Mouse (Mus musculus): Measurements from ENCODE around the gene Atpaf1. TPM values are rescaled to one million over a fixed set of nuclear protein-coding genes. Genes with fewer than 3 reads are reported as not detected.

The Atpaf1 gene
- polyA plus RNA-seq, 1 experiment from 2014 or later, result 51.4 TPM

DNA sequence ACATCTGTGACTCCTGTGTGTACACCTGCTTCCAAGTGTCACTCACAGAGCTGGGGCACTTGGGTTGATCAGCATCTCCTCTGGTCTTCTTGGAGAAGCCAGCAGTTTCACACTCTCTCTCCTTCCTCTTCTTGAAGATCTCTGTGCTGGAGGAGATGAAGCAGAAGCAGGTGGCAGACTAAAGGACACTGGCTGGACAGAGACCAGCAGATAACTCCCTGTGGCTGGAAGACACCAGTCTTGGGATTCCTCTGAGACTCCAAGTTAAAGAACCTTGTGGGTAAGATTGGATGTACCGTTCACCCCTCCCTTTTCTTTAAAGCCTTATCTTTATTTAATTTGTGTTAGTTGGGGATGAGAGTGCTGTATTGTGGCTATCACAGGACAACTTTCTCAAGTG is 63.5 kb downstream of the Atpaf1 start:
- 100% methylated on average over 1 of the region's 1 CpGs for WGBS
- H3K27me3 ChIP-seq (ENCODE audit: control insufficient read depth, insufficient read depth, low read length), result no peaks in the 10 kb centered on the region
- ATAC-seq (ENCODE audit: insufficient read depth, low FRiP score, low TSS enrichment), result no peak
- no peak overlapping the region for H3K27ac ChIP-seq (ENCODE audit: low read depth, low read length)
- H3K9ac ChIP-seq (ENCODE audit: low read length), result no peak overlapping the region
- no peaks in the 10 kb centered on the region for H3K9me3 ChIP-seq (ENCODE audit: control insufficient read depth, low read length)
- DNase-seq (ENCODE audit: low spot score), result no peak
- H3K4me3 ChIP-seq (ENCODE audit: low read depth, low read length), result no peak overlapping the region
- H3K4me1 ChIP-seq (ENCODE audit: control insufficient read depth, insufficient read depth, low read length), result no peaks in the 10 kb centered on the region
- no peaks in the 10 kb centered on the region for H3K36me3 ChIP-seq (ENCODE audit: control insufficient read depth, insufficient read depth, low read length)
- no peak overlapping the region for H3K4me2 ChIP-seq (ENCODE audit: low read depth)

DNA sequence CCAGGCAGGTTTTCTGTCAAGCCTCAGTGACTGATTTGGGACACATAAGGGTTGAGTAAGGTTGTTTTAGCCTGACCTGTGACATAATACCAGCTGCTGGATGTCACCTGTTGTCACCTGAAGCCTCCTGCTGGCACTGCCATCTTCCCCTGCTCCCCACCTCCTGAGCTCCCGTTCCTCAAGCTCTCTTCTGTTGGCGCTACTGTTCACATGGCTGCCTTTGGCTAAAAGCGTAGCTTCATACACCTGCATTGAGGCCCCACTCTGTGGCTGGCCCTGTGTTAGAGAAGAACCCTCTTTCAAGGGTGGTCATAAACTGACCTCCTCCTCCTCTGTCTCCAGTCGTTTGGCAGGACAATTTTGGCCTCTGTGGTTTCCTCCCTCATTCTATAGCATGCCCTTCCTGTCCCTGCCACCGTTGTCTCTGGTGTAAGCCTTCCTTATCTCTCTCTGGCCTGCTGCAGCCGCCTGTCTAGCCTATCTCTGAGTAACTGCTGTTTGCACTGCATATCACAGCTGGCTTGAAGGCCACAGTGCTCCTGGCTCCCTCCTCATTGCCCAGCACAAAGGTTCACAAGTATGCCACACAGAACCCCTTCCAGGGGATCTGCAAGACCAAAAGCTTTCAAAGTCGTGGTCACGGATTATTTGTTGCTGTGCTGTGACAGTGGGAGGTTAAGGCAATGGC is 64.5 kb downstream of the Atpaf1 start:
- Histone ChIP-seq H3K9ac (ENCODE audit: low read length) (no peak overlapping the region), H3K4me3 (ENCODE audit: low read depth, low read length) (no peak overlapping the region), H3K27ac (ENCODE audit: low read depth, low read length) (no peak overlapping the region), H3K4me2 (ENCODE audit: low read depth) (no peak overlapping the region), H3K4me1 (ENCODE audit: control insufficient read depth, insufficient read depth, low read length) (no peaks in the 10 kb centered on the region), H3K9me3 (ENCODE audit: control insufficient read depth, low read length) (no peaks in the 10 kb centered on the region), H3K36me3 (ENCODE audit: control insufficient read depth, insufficient read depth, low read length) (no peaks in the 10 kb centered on the region), H3K27me3 (ENCODE audit: control insufficient read depth, insufficient read depth, low read length) (no peaks in the 10 kb centered on the region)
- ATAC-seq (ENCODE audit: insufficient read depth, low FRiP score, low TSS enrichment), result no peak
- DNase-seq (ENCODE audit: low spot score), result no peak
- WGBS, result 60% methylated on average over 8 of the region's 8 CpGs

DNA sequence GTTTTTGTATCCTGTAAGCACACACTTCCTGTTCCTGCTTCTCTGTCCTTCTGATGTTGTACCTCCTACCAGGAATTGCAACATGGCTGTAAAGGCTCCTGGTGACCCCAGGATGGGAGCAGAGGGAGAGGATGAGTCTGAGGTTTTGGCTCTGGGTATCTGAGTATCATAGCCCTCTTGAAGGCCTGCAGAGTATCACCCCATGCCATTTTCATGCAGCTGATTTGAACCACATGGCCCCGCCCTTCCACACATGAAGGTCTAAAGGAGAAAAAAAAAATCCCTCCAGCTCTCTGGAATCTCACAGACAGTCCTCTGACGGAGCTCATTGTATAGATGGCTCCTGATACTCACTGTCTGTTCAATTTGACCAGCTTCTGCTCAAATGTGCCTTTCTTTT is 65.5 kb downstream of the Atpaf1 start:
- no peak for DNase-seq (ENCODE audit: low spot score)
- H3K27ac ChIP-seq (ENCODE audit: low read depth, low read length), result no peak overlapping the region
- H3K4me1 ChIP-seq (ENCODE audit: control insufficient read depth, insufficient read depth, low read length), result no peaks in the 10 kb centered on the region; the same call in 1 of the 2 replicates
- no peaks in the 10 kb centered on the region for H3K27me3 ChIP-seq (ENCODE audit: control insufficient read depth, insufficient read depth, low read length)
- no peak overlapping the region for H3K4me3 ChIP-seq (ENCODE audit: low read depth, low read length)
- no peaks in the 10 kb centered on the region for H3K36me3 ChIP-seq (ENCODE audit: control insufficient read depth, insufficient read depth, low read length)
- no peaks in the 10 kb centered on the region for H3K9me3 ChIP-seq (ENCODE audit: control insufficient read depth, low read length)
- ATAC-seq (ENCODE audit: insufficient read depth, low FRiP score, low TSS enrichment), result no peak
- H3K9ac ChIP-seq (ENCODE audit: low read length), result no peak overlapping the region
- whole genome bisulfite sequencing, result 78% methylated on average over 2 of the region's 2 CpGs
- H3K4me2 ChIP-seq (ENCODE audit: low read depth), result no peak overlapping the region

DNA sequence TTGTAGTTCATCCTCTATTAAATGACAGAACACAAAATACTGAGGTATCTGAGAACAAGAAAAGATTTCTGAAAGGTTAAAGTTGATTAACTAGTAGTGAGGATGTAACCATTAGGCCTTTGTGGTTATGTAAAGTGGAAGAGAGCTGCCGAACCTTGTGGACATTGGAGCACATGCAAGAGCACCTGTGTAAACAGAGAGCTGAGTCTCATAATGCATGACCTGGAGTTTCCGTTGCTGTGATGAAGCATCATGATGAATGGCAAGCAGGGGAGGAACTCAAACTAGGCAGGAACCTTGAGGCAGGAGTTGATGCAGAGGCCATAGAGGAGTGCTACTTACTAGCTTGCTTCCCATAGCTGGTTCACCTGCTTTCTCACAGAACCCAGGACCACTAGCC is 66.0 kb downstream of the Atpaf1 start:
- no peak overlapping the region for H3K4me2 ChIP-seq (ENCODE audit: low read depth)
- H3K27me3 ChIP-seq (ENCODE audit: control insufficient read depth, insufficient read depth, low read length), result no peaks in the 10 kb centered on the region
- H3K9ac ChIP-seq (ENCODE audit: low read length), result no peak overlapping the region
- WGBS, result 45% methylated on average over 2 of the region's 2 CpGs
- DNase-seq (ENCODE audit: low spot score), result no peak
- no peak overlapping the region for H3K4me3 ChIP-seq (ENCODE audit: low read depth, low read length)
- no peaks in the 10 kb centered on the region for H3K36me3 ChIP-seq (ENCODE audit: control insufficient read depth, insufficient read depth, low read length)
- no peaks in the 10 kb centered on the region; the same call in 1 of the 2 replicates for H3K4me1 ChIP-seq (ENCODE audit: control insufficient read depth, insufficient read depth, low read length)
- ATAC-seq (ENCODE audit: insufficient read depth, low FRiP score, low TSS enrichment), result no peak
- H3K27ac ChIP-seq (ENCODE audit: low read depth, low read length), result no peak overlapping the region
- no peaks in the 10 kb centered on the region for H3K9me3 ChIP-seq (ENCODE audit: control insufficient read depth, low read length)

DNA sequence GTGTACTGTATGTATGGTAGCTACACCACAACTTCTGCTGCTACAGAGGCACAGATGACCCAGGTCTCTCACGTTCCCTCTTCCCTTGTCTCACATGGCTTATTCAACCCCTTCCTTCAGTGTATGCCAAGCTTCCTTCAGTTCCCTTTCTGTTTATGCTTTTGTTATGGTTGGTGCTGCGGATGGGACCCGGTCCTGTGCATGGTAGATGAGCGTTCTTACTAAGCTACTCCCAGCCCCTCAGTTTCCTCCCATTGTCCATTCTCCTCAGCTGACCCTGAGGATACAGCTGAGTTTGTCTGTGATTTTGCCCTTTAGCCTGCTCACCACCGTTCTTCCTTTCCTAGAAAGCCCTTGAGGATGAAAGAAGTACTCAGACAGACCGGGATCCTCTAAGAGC is 67.0 kb downstream of the Atpaf1 start:
- H3K9ac ChIP-seq (ENCODE audit: low read length), result no peak overlapping the region
- H3K4me2 ChIP-seq (ENCODE audit: low read depth), result no peak overlapping the region
- DNase-seq (ENCODE audit: low spot score), result no peak
- no peak for ATAC-seq (ENCODE audit: insufficient read depth, low FRiP score, low TSS enrichment)
- no peaks in the 10 kb centered on the region for H3K9me3 ChIP-seq (ENCODE audit: control insufficient read depth, low read length)
- WGBS, result 92% methylated on average over 6 of the region's 6 CpGs
- H3K36me3 ChIP-seq (ENCODE audit: control insufficient read depth, insufficient read depth, low read length), result no peaks in the 10 kb centered on the region
- no peak overlapping the region for H3K4me3 ChIP-seq (ENCODE audit: low read depth, low read length)
- H3K27me3 ChIP-seq (ENCODE audit: control insufficient read depth, insufficient read depth, low read length), result no peaks in the 10 kb centered on the region
- H3K4me1 ChIP-seq (ENCODE audit: control insufficient read depth, insufficient read depth, low read length), result peaks cover 4% of the 10 kb centered on the region; the same call in 1 of the 2 replicates
- H3K27ac ChIP-seq (ENCODE audit: low read depth, low read length), result no peak overlapping the region

DNA sequence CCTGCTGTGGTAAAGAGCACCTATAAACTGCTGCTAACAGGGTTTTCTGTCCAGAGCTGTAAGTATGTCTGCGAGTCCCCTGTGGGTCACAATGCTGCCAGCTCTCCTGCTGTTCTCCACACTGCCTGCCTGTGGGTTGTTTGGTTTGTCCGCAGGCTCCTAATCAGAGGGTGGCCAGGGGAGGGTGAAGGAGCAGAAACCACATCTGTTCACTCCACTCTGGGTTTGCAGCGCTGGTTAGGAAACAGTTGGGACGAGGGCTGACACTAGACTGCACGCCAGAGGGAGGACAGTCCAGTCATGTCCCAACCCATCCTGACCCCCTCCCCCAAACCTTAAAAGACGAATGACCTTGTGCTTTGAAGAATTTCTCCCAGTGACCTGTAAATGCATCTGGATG is 70.5 kb downstream of the Atpaf1 start:
- Histone ChIP-seq H3K9me3 (ENCODE audit: control insufficient read depth, low read length) (no peaks in the 10 kb centered on the region), H3K27ac (ENCODE audit: low read depth, low read length) (no peak overlapping the region), H3K4me1 (ENCODE audit: control insufficient read depth, insufficient read depth, low read length) (peaks cover 4% of the 10 kb centered on the region; the same call in 1 of the 2 replicates), H3K27me3 (ENCODE audit: control insufficient read depth, insufficient read depth, low read length) (no peaks in the 10 kb centered on the region), H3K36me3 (ENCODE audit: control insufficient read depth, insufficient read depth, low read length) (no peaks in the 10 kb centered on the region), H3K4me3 (ENCODE audit: low read depth, low read length) (no peak overlapping the region), H3K4me2 (ENCODE audit: low read depth) (no peak overlapping the region), H3K9ac (ENCODE audit: low read length) (no peak overlapping the region)
- no peak for ATAC-seq (ENCODE audit: insufficient read depth, low FRiP score, low TSS enrichment)
- no peak for DNase-seq (ENCODE audit: low spot score)
- WGBS, result 34% methylated on average over 6 of the region's 6 CpGs

DNA sequence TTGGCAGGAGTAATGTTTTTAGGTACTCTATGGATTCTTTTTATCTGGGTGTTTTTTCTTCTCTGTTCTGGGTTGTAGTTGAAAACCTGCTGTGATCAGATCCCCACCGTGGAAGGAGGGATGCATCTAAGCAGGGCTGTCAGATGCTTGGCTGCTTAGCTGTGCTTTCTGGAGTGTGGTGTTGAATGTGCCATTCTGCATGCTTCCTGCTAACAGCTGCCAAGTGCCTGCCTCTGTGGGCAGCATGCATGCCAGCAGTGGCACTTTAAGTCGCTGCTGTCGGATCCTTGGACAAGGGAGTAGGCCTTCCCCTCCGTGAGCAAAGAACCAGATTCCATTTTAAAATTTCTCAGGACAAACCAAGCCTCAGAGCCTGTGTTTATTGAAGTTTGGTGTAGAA is 71.0 kb downstream of the Atpaf1 start:
- Histone ChIP-seq H3K27ac (ENCODE audit: low read depth, low read length) (no peak overlapping the region), H3K4me1 (ENCODE audit: control insufficient read depth, insufficient read depth, low read length) (peaks cover 4% of the 10 kb centered on the region; the same call in 1 of the 2 replicates), H3K27me3 (ENCODE audit: control insufficient read depth, insufficient read depth, low read length) (no peaks in the 10 kb centered on the region), H3K4me3 (ENCODE audit: low read depth, low read length) (no peak overlapping the region), H3K36me3 (ENCODE audit: control insufficient read depth, insufficient read depth, low read length) (no peaks in the 10 kb centered on the region; the same call in 1 of the 2 replicates), H3K9me3 (ENCODE audit: control insufficient read depth, low read length) (no peaks in the 10 kb centered on the region), H3K4me2 (ENCODE audit: low read depth) (no peak overlapping the region), H3K9ac (ENCODE audit: low read length) (no peak overlapping the region)
- DNase-seq (ENCODE audit: low spot score) (no peak), ATAC-seq (ENCODE audit: insufficient read depth, low FRiP score, low TSS enrichment) (no peak)
- WGBS, result 72% methylated on average over 4 of the region's 4 CpGs

DNA sequence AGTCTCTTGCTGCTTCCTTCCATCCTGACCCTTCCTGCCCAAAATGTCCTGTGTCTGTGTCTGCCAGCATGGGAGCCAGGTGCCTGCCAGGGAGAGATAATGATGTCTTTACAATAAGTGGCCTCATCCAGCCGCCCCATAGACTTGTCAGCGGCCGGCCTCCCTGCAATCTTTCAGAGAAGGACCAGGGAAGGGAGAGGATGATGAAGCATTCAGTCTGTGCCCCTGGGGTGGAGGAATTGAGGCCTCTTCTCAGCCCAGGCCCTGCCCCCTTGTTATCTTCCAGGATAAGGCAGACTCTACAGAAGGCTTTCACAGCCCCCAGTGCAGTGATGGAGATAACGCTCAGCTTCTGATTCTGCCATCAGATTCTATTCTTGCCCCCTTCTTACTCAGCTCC is 71.7 kb downstream of the Atpaf1 start:
- H3K36me3 ChIP-seq (ENCODE audit: control insufficient read depth, insufficient read depth, low read length), result no peaks in the 10 kb centered on the region; the same call in 1 of the 2 replicates
- ATAC-seq (ENCODE audit: insufficient read depth, low FRiP score, low TSS enrichment), result no peak
- no peak overlapping the region for H3K27ac ChIP-seq (ENCODE audit: low read depth, low read length)
- no peak overlapping the region for H3K9ac ChIP-seq (ENCODE audit: low read length)
- 55% methylated on average over 4 of the region's 4 CpGs for WGBS
- H3K4me2 ChIP-seq (ENCODE audit: low read depth), result no peak overlapping the region
- H3K4me1 ChIP-seq (ENCODE audit: control insufficient read depth, insufficient read depth, low read length), result peaks cover 4% of the 10 kb centered on the region; the same call in 1 of the 2 replicates
- no peak for DNase-seq (ENCODE audit: low spot score)
- no peak overlapping the region for H3K4me3 ChIP-seq (ENCODE audit: low read depth, low read length)
- no peaks in the 10 kb centered on the region for H3K9me3 ChIP-seq (ENCODE audit: control insufficient read depth, low read length)
- H3K27me3 ChIP-seq (ENCODE audit: control insufficient read depth, insufficient read depth, low read length), result no peaks in the 10 kb centered on the region

DNA sequence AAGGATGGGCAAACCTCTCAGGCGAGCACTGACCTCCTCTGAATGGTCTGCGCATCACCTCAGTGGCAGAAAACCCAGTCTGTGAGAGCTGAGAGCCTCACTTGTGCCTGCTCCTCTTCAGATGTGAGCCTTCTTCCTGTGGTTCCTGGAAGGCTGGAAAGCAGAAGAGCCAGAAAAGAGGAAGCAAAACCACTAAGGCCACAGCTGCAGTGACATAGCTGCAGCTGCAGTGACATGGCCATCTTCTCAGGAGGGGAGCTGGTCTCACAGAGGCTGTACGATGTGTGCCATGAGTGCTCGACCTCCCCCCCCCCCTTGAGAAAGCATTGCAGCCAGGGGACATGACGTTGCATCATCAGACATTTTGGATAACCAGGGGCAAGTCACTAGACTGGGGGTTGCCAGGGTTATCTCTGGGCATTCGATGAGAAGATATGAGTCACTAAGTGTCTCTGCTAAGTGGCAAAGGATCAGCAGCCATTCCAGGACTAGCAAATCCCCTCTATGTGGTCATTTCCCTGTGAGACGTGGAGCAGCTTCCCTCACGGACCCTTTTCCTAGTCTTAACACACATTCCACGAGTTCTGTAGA is 72.8 kb downstream of the Atpaf1 start:
- no peak overlapping the region for H3K9ac ChIP-seq (ENCODE audit: low read length)
- H3K27me3 ChIP-seq (ENCODE audit: control insufficient read depth, insufficient read depth, low read length), result no peaks in the 10 kb centered on the region
- H3K27ac ChIP-seq (ENCODE audit: low read depth, low read length), result no peak overlapping the region
- peaks cover 4% of the 10 kb centered on the region; the same call in 1 of the 2 replicates for H3K4me1 ChIP-seq (ENCODE audit: control insufficient read depth, insufficient read depth, low read length)
- WGBS, result 84% methylated on average over 9 of the region's 9 CpGs
- ATAC-seq (ENCODE audit: insufficient read depth, low FRiP score, low TSS enrichment) (no peak), DNase-seq (ENCODE audit: low spot score) (no peak)
- H3K9me3 ChIP-seq (ENCODE audit: control insufficient read depth, low read length), result no peaks in the 10 kb centered on the region
- no peak overlapping the region for H3K4me2 ChIP-seq (ENCODE audit: low read depth)
- no peaks in the 10 kb centered on the region; the same call in 1 of the 2 replicates for H3K36me3 ChIP-seq (ENCODE audit: control insufficient read depth, insufficient read depth, low read length)
- no peak overlapping the region for H3K4me3 ChIP-seq (ENCODE audit: low read depth, low read length)

All from neural tube, embryonic 11.5 days (tissue).